Mouse (Mus musculus): ENCODE data around the gene Idi1.

- TF ChIP-seq EP300 (IDR thresholded peaks at IDR 0.05; ENCODE audit: low read length) (no peak; the same call in 1 of the 2 replicates), BHLHE40 (IDR thresholded peaks at IDR 0.05; ENCODE audit: low read depth, low read length) (peak; percentile 38), POLR2A (IDR thresholded peaks at IDR 0.05; ENCODE audit: low read depth, low read length) (peak; percentile 37), TCF12 (IDR thresholded peaks at IDR 0.05; ENCODE audit: low read depth, low read length) (no peak), ZKSCAN1 (IDR thresholded peaks at IDR 0.05; ENCODE audit: borderline replicate concordance, low read depth, low read length) (no peak)
Measured at GRCm38 (mm10) chr13:8854769-8855168, 30.5 kb upstream of the Idi1 start.
